Mouse (Mus musculus): ENCODE results near the gene Tdrd9. TPM values are rescaled to one million over a fixed set of nuclear protein-coding genes. Genes with fewer than 3 reads are reported as not detected.
A peak's percentile ranks its signal among the peaks of the same experiment; 100 is the strongest.

The Tdrd9 gene
- total and polyA plus RNA-seq, 3 experiments, result 28.9 to 46.5 TPM; not detected in 1

GRCm38 (mm10) chr12:111936706-111937550 is 34.4 kb upstream of the Tdrd9 start:
- 0 out of 4 replicates have a peak overlapping the region, but pooled peaks of 1 of the 2 experiments have one; percentile 7 for H3K4me3 ChIP-seq (ENCODE audit: control insufficient read depth in 1 of 2, insufficient read depth in 1 of 2, low read depth in 2 of 2, low read length in 2 of 2)
- peaks cover 4 to 9% of the 10 kb centered on the region in 2 experiments; a peak in 3 of 4 replicates for H3K4me1 ChIP-seq (ENCODE audit: control insufficient read depth in 1 of 2, insufficient read depth in 2 of 2, low read length in 2 of 2)
- DNase-seq (ENCODE audit: low read depth, low spot score), result no peak
- TF ChIP-seq RCOR1 (IDR thresholded peaks at IDR 0.05; ENCODE audit: low read depth, low read length), result 0 out of 2 replicates have a peak, but pooled peaks have one; percentile 7
- peak; percentile 31; the same call in 1 of the 2 replicates for TF ChIP-seq SIN3A (IDR thresholded peaks at IDR 0.05; ENCODE audit: low read length)
- TF ChIP-seq MYB (IDR thresholded peaks at IDR 0.05; ENCODE audit: low read depth, low read length), result no peak
- 0 out of 2 replicates have a peak, but pooled peaks have one; percentile 6 for TF ChIP-seq BHLHE40 (IDR thresholded peaks at IDR 0.05; ENCODE audit: borderline replicate concordance, low read depth, low read length)
- TF ChIP-seq USF1 (IDR thresholded peaks at IDR 0.05; ENCODE audit: low read depth, low read length), result 0 out of 2 replicates have a peak, but pooled peaks have one; percentile 27
- TF ChIP-seq MXI1 (IDR thresholded peaks at IDR 0.05; ENCODE audit: low read depth, low read length), result peak; percentile 75
- no peak for TF ChIP-seq POLR2AphosphoS2 (IDR thresholded peaks at IDR 0.05; ENCODE audit: low read length)
- no peak for TF ChIP-seq TBP (IDR thresholded peaks at IDR 0.05; ENCODE audit: low read depth, low read length)
- TF ChIP-seq CHD2 (IDR thresholded peaks at IDR 0.05; ENCODE audit: low read length), result no peak
- 0 out of 4 replicates have a peak, but pooled peaks of 1 of the 2 experiments have one; percentile 12 for TF ChIP-seq EP300 (IDR thresholded peaks at IDR 0.05; ENCODE audit: low read depth in 1 of 2, low read length in 2 of 2)
- peak; percentile 40; the same call in 1 of the 2 replicates for TF ChIP-seq TCF12 (IDR thresholded peaks at IDR 0.05; ENCODE audit: low read depth, low read length)
- H3K79me2 ChIP-seq (ENCODE audit: control insufficient read depth, insufficient read depth, low read length, poor library complexity), result no peaks in the 10 kb centered on the region
- H3K27me3 ChIP-seq (ENCODE audit: control insufficient read depth in 1 of 2, insufficient read depth in 2 of 2, low read length in 2 of 2), result no peaks in the 10 kb centered on the region
- no peaks in the 10 kb centered on the region for H3K9me3 ChIP-seq (replicated peaks; ENCODE audit: insufficient read depth, low read length)
- no peaks in the 10 kb centered on the region; a peak in 1 of 4 replicates for H3K36me3 ChIP-seq (ENCODE audit: control insufficient read depth in 1 of 2, insufficient read depth in 2 of 2, low read length in 2 of 2)
- H3K9ac ChIP-seq (ENCODE audit: control insufficient read depth, low read depth, low read length, poor library complexity, severe bottlenecking), result no peak overlapping the region
- H3K27ac ChIP-seq (ENCODE audit: control insufficient read depth, low read depth, low read length), result no peak overlapping the region

- H3K79me2 ChIP-seq (ENCODE audit: control insufficient read depth, insufficient read depth, low read length, poor library complexity), result no peaks in the 10 kb centered on the region
- H3K4me3 ChIP-seq (ENCODE audit: control insufficient read depth in 1 of 2, insufficient read depth in 1 of 2, low read depth in 2 of 2, low read length in 2 of 2), result no peak overlapping the region
- H3K9ac ChIP-seq (ENCODE audit: control insufficient read depth, low read depth, low read length, poor library complexity, severe bottlenecking), result no peak overlapping the region
- TF ChIP-seq MXI1 (IDR thresholded peaks at IDR 0.05; ENCODE audit: low read depth, low read length), result no peak
- no peak for TF ChIP-seq POLR2A (IDR thresholded peaks at IDR 0.05; ENCODE audit: control insufficient read depth in 1 of 2, insufficient read depth in 1 of 2, low read depth in 1 of 2, low read length in 2 of 2, poor library complexity in 1 of 2)
- no peak for TF ChIP-seq TBP (IDR thresholded peaks at IDR 0.05; ENCODE audit: low read depth, low read length)
- no peak for TF ChIP-seq GATA1 (IDR thresholded peaks at IDR 0.05; ENCODE audit: low read depth, low read length)
- no peak for TF ChIP-seq MAZ (IDR thresholded peaks at IDR 0.05; ENCODE audit: low read depth, low read length)
- no peak for TF ChIP-seq MEF2A (IDR thresholded peaks at IDR 0.05; ENCODE audit: extremely low read depth, insufficient replicate concordance, low read depth, low read length, poor library complexity, severe bottlenecking)
- TF ChIP-seq ZKSCAN1 (IDR thresholded peaks at IDR 0.05; ENCODE audit: low read depth, low read length), result no peak
- TF ChIP-seq ZNF384 (IDR thresholded peaks at IDR 0.05; ENCODE audit: low read depth, low read length), result no peak
- no peak for TF ChIP-seq CHD1 (IDR thresholded peaks at IDR 0.05; ENCODE audit: low read depth, low read length)
- no peak for TF ChIP-seq UBTF (IDR thresholded peaks at IDR 0.05; ENCODE audit: borderline replicate concordance, insufficient read depth, low read depth, low read length)
- no peak for TF ChIP-seq SMC3 (IDR thresholded peaks at IDR 0.05; ENCODE audit: low read depth, low read length)
- TF ChIP-seq KAT2A (conservative IDR thresholded peaks at IDR 0.05; ENCODE audit: low read depth, low read length), result no peak
- TF ChIP-seq MAFK (IDR thresholded peaks at IDR 0.05; ENCODE audit: borderline replicate concordance, low read depth, low read length), result no peak
- TF ChIP-seq RCOR1 (IDR thresholded peaks at IDR 0.05; ENCODE audit: low read depth, low read length), result no peak
- no peak for TF ChIP-seq MYC (IDR thresholded peaks at IDR 0.05; ENCODE audit: low read depth, low read length)
- no peak for TF ChIP-seq NRF1 (IDR thresholded peaks at IDR 0.05; ENCODE audit: insufficient read depth, low read depth, low read length, poor library complexity, severe bottlenecking)
- H3K36me3 ChIP-seq (ENCODE audit: control insufficient read depth in 1 of 2, insufficient read depth in 2 of 2, low read length in 2 of 2), result no peaks in the 10 kb centered on the region; a peak in 1 of 4 replicates
- no peak for DNase-seq (ENCODE audit: low read depth, low spot score)
- no peaks in the 10 kb centered on the region for H3K27me3 ChIP-seq (ENCODE audit: control insufficient read depth in 1 of 2, insufficient read depth in 2 of 2, low read length in 2 of 2)
- no peaks in the 10 kb centered on the region for H3K9me3 ChIP-seq (replicated peaks; ENCODE audit: insufficient read depth, low read length)
- peaks cover 4 to 9% of the 10 kb centered on the region in 2 experiments; a peak in 3 of 4 replicates for H3K4me1 ChIP-seq (ENCODE audit: control insufficient read depth in 1 of 2, insufficient read depth in 2 of 2, low read length in 2 of 2)
- no peak overlapping the region for H3K27ac ChIP-seq (ENCODE audit: control insufficient read depth, low read depth, low read length)
Measured at GRCm38 (mm10) chr12:111938623-111939177, 32.7 kb upstream of the Tdrd9 start.
